Mouse (Mus musculus): ENCODE measurements around the gene Fam20b. TPM values are rescaled to one million over a fixed set of nuclear protein-coding genes. Genes with fewer than 3 reads are reported as not detected.

Fam20b gene
- total RNA-seq, 2 experiments from 2014 or later = 48.1 to 51.9 TPM

- intact Hi-C loops (cut with DNase I) = no loop called here
- DNase-seq (ENCODE audit: low spot score) = no peak
Observed at GRCm38 (mm10) chr1:156644780-156645523, 73.9 kb downstream of the Fam20b start.

GRCm38 (mm10) chr1:156644061-156644460 lies 74.8 kb downstream of the Fam20b start:
- intact Hi-C loops (cut with DNase I) = no loop called here

GRCm38 (mm10) chr1:156642813-156643212 lies 76.1 kb downstream of the Fam20b start:
- intact Hi-C loops (cut with DNase I) = no loop called here
- no peak for DNase-seq (ENCODE audit: low spot score)

More at GRCm38 (mm10) chr1:156644061-156644460, 74.8 kb downstream of the Fam20b start:
- DNase-seq (ENCODE audit: low spot score) = no peak

GRCm38 (mm10) chr1:156641808-156642207 lies 77.1 kb downstream of the Fam20b start:
- DNase-seq (ENCODE audit: low spot score) = no peak
- intact Hi-C loops (cut with DNase I) = no loop called here

- DNase-seq (ENCODE audit: low spot score) = no peak
- intact Hi-C loops (cut with DNase I) = loop anchor here (1.0 kb wide), 1 partner anchor 36 kb away; no protein-coding TSS in a partner anchor
Observed at GRCm38 (mm10) chr1:156640577-156640976, 78.3 kb downstream of the Fam20b start.

GRCm38 (mm10) chr1:156639455-156639854 lies 79.4 kb downstream of the Fam20b start:
- intact Hi-C loops (cut with DNase I) = no loop called here
- DNase-seq (ENCODE audit: low spot score) = no peak

GRCm38 (mm10) chr1:156635148-156635547 lies 83.7 kb downstream of the Fam20b start:
- DNase-seq (ENCODE audit: low spot score) = no peak
- intact Hi-C loops (cut with DNase I) = loop anchor here (2.0 kb wide), 1 partner anchor 52 kb away; no protein-coding TSS in a partner anchor

GRCm38 (mm10) chr1:156633095-156633494 lies 85.8 kb downstream of the Fam20b start:
- DNase-seq (ENCODE audit: low spot score) = no peak
- intact Hi-C loops (cut with DNase I) = loop anchor here (1.0 to 5.0 kb wide), 4 partner anchors 95 to 546 kb away; no protein-coding TSS in a partner anchor

GRCm38 (mm10) chr1:156630965-156631364 lies 87.9 kb downstream of the Fam20b start:
- intact Hi-C loops (cut with DNase I) = loop anchor here (5.0 kb wide), 2 partner anchors 369 to 544 kb away; no protein-coding TSS in a partner anchor
- DNase-seq (ENCODE audit: low spot score) = no peak

- no peak for DNase-seq (ENCODE audit: low spot score)
- intact Hi-C loops (cut with DNase I) = loop anchor here (5.0 kb wide), 2 partner anchors 368 to 543 kb away; no protein-coding TSS in a partner anchor
Observed at GRCm38 (mm10) chr1:156629984-156630383, 88.9 kb downstream of the Fam20b start.

Other genes with a start within 250 kb of the Fam20b start
- gene Soat1, start 244.8 kb downstream of the Fam20b start, total RNA-seq (2021) = 10 to 100 TPM in 1 of 2 experiments, 1 to 10 TPM in 1; 7.1 to 11.7 TPM
- gene Gm10031, start 195.1 kb downstream of the Fam20b start, total RNA-seq (2021) = 10 to 100 TPM; 47.4 to 53.4 TPM
- gene Abl2, start 160.3 kb downstream of the Fam20b start, total RNA-seq (2021) = 10 to 100 TPM; 19.7 to 23.5 TPM
- 10 to 100 TPM in 1 of 2 experiments, 1 to 10 TPM in 1; 9.2 to 10.6 TPM for gene Tor3a, start 44.7 kb downstream of the Fam20b start, total RNA-seq (2021)
- 1 to 10 TPM; 2.0 to 2.5 TPM for gene Angptl1, start 119.5 kb upstream of the Fam20b start, total RNA-seq (2021)
- 10 to 100 TPM in 1 of 2 experiments, 1 to 10 TPM in 1; 8.6 to 10.4 TPM for gene Ralgps2, start 220.5 kb upstream of the Fam20b start, total RNA-seq (2021)